Mouse (Mus musculus): Measurements from ENCODE around the gene Hoxb4. TPM values are rescaled to one million over a fixed set of nuclear protein-coding genes. Genes with fewer than 3 reads are reported as not detected.

The Hoxb4 gene
- polyA plus RNA-seq, 1 experiment from 2014 or later: 5.1 TPM

DNA sequence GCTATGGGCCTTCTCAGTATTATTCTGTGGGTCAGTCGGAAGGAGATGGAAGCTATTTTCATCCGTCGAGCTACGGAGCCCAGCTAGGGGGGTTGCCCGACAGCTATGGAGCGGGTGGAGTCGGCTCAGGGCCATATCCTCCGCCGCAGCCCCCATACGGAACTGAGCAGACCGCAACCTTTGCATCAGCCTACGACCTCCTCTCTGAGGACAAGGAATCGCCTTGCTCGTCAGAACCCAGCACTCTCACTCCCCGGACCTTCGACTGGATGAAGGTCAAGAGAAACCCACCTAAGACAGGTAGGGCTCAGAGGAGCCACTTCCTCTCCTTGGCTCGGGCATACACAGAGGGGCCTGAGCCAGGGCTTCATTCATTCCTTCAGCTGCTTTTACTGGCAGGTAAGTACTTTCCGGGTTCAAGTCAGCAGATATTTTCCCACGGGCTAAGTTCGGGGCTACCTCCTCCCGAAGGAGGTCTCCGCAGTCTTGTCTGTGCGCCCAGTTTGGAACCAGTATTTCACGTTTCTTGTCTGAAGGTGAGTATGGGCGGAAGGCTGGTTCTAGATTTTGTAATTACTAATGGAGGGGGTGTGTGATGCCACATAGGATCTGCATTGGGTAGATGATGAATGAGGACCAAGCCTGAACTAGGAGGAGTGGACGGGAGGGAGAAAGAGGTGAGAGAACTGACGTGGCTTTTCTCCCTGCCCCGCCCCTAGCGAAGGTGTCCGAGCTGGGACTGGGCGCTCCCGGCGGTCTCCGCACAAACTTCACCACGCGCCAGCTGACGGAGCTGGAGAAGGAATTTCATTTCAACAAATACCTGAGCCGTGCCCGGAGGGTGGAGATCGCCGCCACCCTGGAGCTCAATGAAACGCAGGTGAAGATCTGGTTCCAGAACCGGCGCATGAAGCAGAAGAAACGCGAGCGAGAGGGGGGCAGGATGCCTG lies 48.3 kb downstream of the Hoxb4 start:
- ATAC-seq (ENCODE audit: low FRiP score): 0 out of 2 replicates have a peak, but pooled peaks have one; percentile 30
- under 1% methylated on average over 47 of the region's 47 CpGs for WGBS
- Histone ChIP-seq H3K4me3 (ENCODE audit: low read depth, low read length) (peak overlapping the region; percentile 33), H3K4me2 (replicated peaks; ENCODE audit: low read depth, low read length) (peak overlapping the region; percentile 40), H3K27me3 (ENCODE audit: control insufficient read depth, insufficient read depth, low read length) (peaks cover 75% of the 10 kb centered on the region), H3K9ac (ENCODE audit: low read depth, low read length) (peak overlapping the region; percentile 40; the same call in 1 of the 2 replicates), H3K36me3 (ENCODE audit: control insufficient read depth, insufficient read depth, low read length) (no peaks in the 10 kb centered on the region), H3K4me1 (replicated peaks; ENCODE audit: control insufficient read depth, insufficient read depth, low read length) (peaks cover 10% of the 10 kb centered on the region), H3K9me3 (ENCODE audit: control insufficient read depth, low read length) (no peaks in the 10 kb centered on the region), H3K27ac (ENCODE audit: low read depth, low read length) (no peak overlapping the region)
- peak; percentile 51 for DNase-seq (ENCODE audit: low spot score)

DNA sequence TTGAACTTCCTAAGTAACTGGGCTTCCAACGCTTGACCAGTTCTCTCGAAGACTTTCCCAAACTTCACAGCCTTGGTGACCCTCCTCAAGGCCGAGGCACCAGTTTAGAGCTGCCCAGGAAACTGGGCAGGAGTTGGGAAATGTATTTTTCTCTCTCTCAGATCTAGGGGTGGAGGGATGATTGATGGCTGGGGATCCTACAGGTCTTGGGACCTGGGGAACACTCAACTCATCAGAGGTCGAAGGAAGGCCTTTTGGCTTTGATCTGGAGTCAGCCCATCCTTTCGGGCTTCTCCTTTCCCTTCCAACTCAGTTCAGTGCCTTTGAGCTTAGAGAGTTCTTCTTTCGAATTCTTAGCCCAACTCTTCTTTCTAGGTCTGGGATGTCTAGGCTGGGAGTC lies 49.1 kb downstream of the Hoxb4 start:
- H3K27ac ChIP-seq (ENCODE audit: low read depth, low read length): no peak overlapping the region
- ATAC-seq (ENCODE audit: low FRiP score) (no peak), DNase-seq (ENCODE audit: low spot score) (peak; percentile 34)
- peaks cover 10% of the 10 kb centered on the region for H3K4me1 ChIP-seq (replicated peaks; ENCODE audit: control insufficient read depth, insufficient read depth, low read length)
- H3K4me2 ChIP-seq (replicated peaks; ENCODE audit: low read depth, low read length): peak overlapping the region; percentile 40
- 17% methylated on average over 6 of the region's 6 CpGs for WGBS
- H3K36me3 ChIP-seq (ENCODE audit: control insufficient read depth, insufficient read depth, low read length): no peaks in the 10 kb centered on the region
- peak overlapping the region; percentile 33 for H3K4me3 ChIP-seq (ENCODE audit: low read depth, low read length)
- no peak overlapping the region for H3K9ac ChIP-seq (ENCODE audit: low read depth, low read length)
- H3K27me3 ChIP-seq (ENCODE audit: control insufficient read depth, insufficient read depth, low read length): peaks cover 77% of the 10 kb centered on the region
- no peaks in the 10 kb centered on the region for H3K9me3 ChIP-seq (ENCODE audit: control insufficient read depth, low read length)

DNA sequence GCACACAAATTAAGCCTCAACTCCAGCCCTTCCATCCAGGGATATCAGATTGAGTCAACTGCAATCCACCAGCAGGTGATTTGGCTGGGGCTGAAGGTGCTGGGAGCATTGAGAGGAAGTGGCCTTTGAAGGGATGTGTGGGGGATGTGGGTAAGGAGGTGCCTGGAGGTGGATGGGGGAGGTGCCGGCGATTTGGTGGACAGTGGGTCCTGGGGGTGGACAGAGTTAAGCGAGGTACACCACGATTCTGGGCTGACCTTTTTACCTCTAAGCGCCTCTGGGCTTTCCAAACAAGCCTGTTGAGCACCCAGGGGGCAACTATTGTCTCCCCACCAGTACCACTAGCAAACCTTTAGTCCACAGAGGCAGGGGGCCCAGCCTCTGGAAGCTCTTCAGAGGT lies 50.6 kb downstream of the Hoxb4 start:
- no peak overlapping the region for H3K9ac ChIP-seq (ENCODE audit: low read depth, low read length)
- H3K36me3 ChIP-seq (ENCODE audit: control insufficient read depth, insufficient read depth, low read length): no peaks in the 10 kb centered on the region
- H3K4me1 ChIP-seq (replicated peaks; ENCODE audit: control insufficient read depth, insufficient read depth, low read length): peaks cover 10% of the 10 kb centered on the region
- no peaks in the 10 kb centered on the region for H3K9me3 ChIP-seq (ENCODE audit: control insufficient read depth, low read length)
- no peak overlapping the region for H3K4me3 ChIP-seq (ENCODE audit: low read depth, low read length)
- DNase-seq (ENCODE audit: low spot score) (no peak), ATAC-seq (ENCODE audit: low FRiP score) (no peak)
- no peak overlapping the region for H3K4me2 ChIP-seq (replicated peaks; ENCODE audit: low read depth, low read length)
- H3K27ac ChIP-seq (ENCODE audit: low read depth, low read length): no peak overlapping the region
- WGBS: 8% methylated on average over 5 of the region's 5 CpGs
- H3K27me3 ChIP-seq (ENCODE audit: control insufficient read depth, insufficient read depth, low read length): peaks cover 78% of the 10 kb centered on the region

DNA sequence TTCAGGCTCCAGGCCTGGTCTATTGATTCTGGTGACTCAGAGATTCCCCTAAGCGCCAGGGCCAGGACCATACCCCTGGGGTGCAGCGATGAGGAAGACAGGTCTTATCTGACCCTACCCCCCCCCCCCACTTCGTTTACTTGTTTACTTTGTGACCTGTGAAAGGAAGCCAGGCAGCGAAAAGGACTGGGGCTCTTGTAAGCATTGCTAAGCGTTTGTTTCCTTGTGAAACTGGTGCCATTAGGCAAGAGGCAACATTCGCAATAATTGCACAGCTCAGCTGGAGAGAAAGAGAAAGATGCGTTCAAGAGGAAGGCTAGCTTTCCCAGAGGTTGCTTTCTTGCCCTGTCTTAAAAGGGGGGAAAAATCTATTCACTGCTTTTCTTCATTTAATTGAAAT lies 51.1 kb downstream of the Hoxb4 start:
- H3K36me3 ChIP-seq (ENCODE audit: control insufficient read depth, insufficient read depth, low read length): no peaks in the 10 kb centered on the region
- DNase-seq (ENCODE audit: low spot score): no peak
- no peak for ATAC-seq (ENCODE audit: low FRiP score)
- H3K4me1 ChIP-seq (replicated peaks; ENCODE audit: control insufficient read depth, insufficient read depth, low read length): peaks cover 10% of the 10 kb centered on the region
- H3K9ac ChIP-seq (ENCODE audit: low read depth, low read length): no peak overlapping the region
- 15% methylated on average over 7 of the region's 7 CpGs for WGBS
- H3K9me3 ChIP-seq (ENCODE audit: control insufficient read depth, low read length): no peaks in the 10 kb centered on the region
- no peak overlapping the region for H3K4me3 ChIP-seq (ENCODE audit: low read depth, low read length)
- H3K27ac ChIP-seq (ENCODE audit: low read depth, low read length): no peak overlapping the region
- H3K4me2 ChIP-seq (replicated peaks; ENCODE audit: low read depth, low read length): no peak overlapping the region
- H3K27me3 ChIP-seq (ENCODE audit: control insufficient read depth, insufficient read depth, low read length): peaks cover 79% of the 10 kb centered on the region

MicroRNAs encoded within 50 kb of the gene (microRNA counts, 519-probe panel; counts per million panel counts)
- microRNA mmu-miR-10a: 5,894 counts per million, percentile 85 among the panel's probes with 10 or more counts

Other genes with a start within 250 kb of the Hoxb4 start
- 474 and 485 TPM in 2 replicates for gene Atp5g1, start 242.6 kb upstream of the Hoxb4 start, polyA plus RNA-seq (2014; fragmentation: Nextera tagmentation; extraction: Ambion mirVana)
- gene Calcoco2, start 206.3 kb upstream of the Hoxb4 start, polyA plus RNA-seq (2014; fragmentation: Nextera tagmentation; extraction: Ambion mirVana): 0.17 TPM in 1 of 2 replicates, not detected in the other
- gene Ttll6, start 184.5 kb upstream of the Hoxb4 start, polyA plus RNA-seq (2014; fragmentation: Nextera tagmentation; extraction: Ambion mirVana): 0.07 and 0.12 TPM in 2 replicates
- gene Hoxb13, start 124.0 kb upstream of the Hoxb4 start, polyA plus RNA-seq (2014; fragmentation: Nextera tagmentation; extraction: Ambion mirVana): not detected in 2 replicates
- gene Hoxb9, start 46.8 kb upstream of the Hoxb4 start, polyA plus RNA-seq (2014; fragmentation: Nextera tagmentation; extraction: Ambion mirVana): 0.80 and 3.2 TPM in 2 replicates
- gene Hoxb8, start 36.4 kb upstream of the Hoxb4 start, polyA plus RNA-seq (2014; fragmentation: Nextera tagmentation; extraction: Ambion mirVana): 3.1 and 7.0 TPM in 2 replicates
- gene Hoxb7, start 31.6 kb upstream of the Hoxb4 start, polyA plus RNA-seq (2014; fragmentation: Nextera tagmentation; extraction: Ambion mirVana): 4.0 and 11.2 TPM in 2 replicates
- gene Hoxb6, start 25.8 kb upstream of the Hoxb4 start, polyA plus RNA-seq (2014; fragmentation: Nextera tagmentation; extraction: Ambion mirVana): 15.9 and 38.5 TPM in 2 replicates
- gene Hoxb5, start 14.9 kb upstream of the Hoxb4 start, polyA plus RNA-seq (2014; fragmentation: Nextera tagmentation; extraction: Ambion mirVana): 33.1 and 42.5 TPM in 2 replicates
- 10.5 and 13.1 TPM in 2 replicates for gene Hoxb3, start 5.1 kb downstream of the Hoxb4 start, polyA plus RNA-seq (2014; fragmentation: Nextera tagmentation; extraction: Ambion mirVana)
- 64.9 and 67.5 TPM in 2 replicates for gene Hoxb2, start 32.3 kb downstream of the Hoxb4 start, polyA plus RNA-seq (2014; fragmentation: Nextera tagmentation; extraction: Ambion mirVana)
- gene Hoxb1, start 47.5 kb downstream of the Hoxb4 start, polyA plus RNA-seq (2014; fragmentation: Nextera tagmentation; extraction: Ambion mirVana): 7.3 and 8.2 TPM in 2 replicates
- gene Skap1, start 146.3 kb downstream of the Hoxb4 start, polyA plus RNA-seq (2014; fragmentation: Nextera tagmentation; extraction: Ambion mirVana): 0.85 and 1.5 TPM in 2 replicates

All from hindbrain, embryonic 11.5 days (tissue).